Mouse (Mus musculus) olfactory bulb, adult 2 months (tissue): ENCODE results near the gene Flt3.

Experiments
- CTCF ChIP-seq: fragments of 200-500 bp; IDR thresholded peaks from 2 replicates; pipeline ENCODE4 v1.5.1; 2012; ENCODE audit warnings: low read depth, mild to moderate bottlenecking, low read length, moderate library complexity; ENCODE audit not compliant: insufficient read depth
- POLR2A ChIP-seq: fragments of 200-500 bp; IDR thresholded peaks from 2 replicates; pipeline ENCODE4 v1.6.1; 2012; ENCODE audit warnings: mild to moderate bottlenecking, low read depth, low read length, moderate library complexity; ENCODE audit not compliant: insufficient read depth

DNA sequence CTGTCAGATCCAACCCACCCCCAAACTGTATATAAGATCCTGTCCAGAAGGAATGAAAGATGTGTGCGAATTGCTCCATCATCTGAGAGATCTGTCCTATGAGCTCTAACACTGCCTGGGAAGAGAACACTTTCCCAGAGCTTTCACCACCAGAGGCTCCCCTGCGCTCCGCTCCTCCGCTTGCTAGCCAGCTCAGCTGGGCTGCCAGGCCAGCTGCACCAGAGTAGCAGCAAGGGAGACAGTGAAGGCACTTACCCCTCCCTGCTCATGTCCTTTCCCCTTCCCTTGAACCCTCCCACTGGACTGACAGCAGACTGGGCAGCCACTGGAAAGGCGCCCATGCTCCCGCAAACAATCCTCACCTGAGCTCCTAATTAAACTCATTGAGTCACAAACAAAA lies 23.3 kb upstream of the Flt3 start:
- TF ChIP-seq POLR2A = no peak
- TF ChIP-seq CTCF = no peak
